Mouse (Mus musculus) gastrocnemius, postnatal 4 days (tissue): ENCODE data around the gene Zfp628. TPM values are rescaled to one million over a fixed set of nuclear protein-coding genes. Genes with fewer than 3 reads are reported as not detected.
"Not testable (repeated sequence)": the region's sequence is repeated elsewhere in the genome, so short reads cannot be mapped to it uniquely, and the experiment has no call there.

Source experiments
- DNase-seq, 2 experiments: peaks; one replicate each; pipeline ENCODE4 v3.0.0; 2021 to 2022; ENCODE audit warnings: low spot score in 2 of 2, mixed read lengths in 2 of 2
- long read RNA-seq, 2 experiments: library from polyadenylated mRNA; stranded (forward); transcript quantifications; one replicate each; pipeline ENCODE4 v2.0.0; 2021
- total RNA-seq, 2 experiments: library from RNA; stranded (reverse); gene quantifications; 2 replicates each; pipeline ENCODE4 v1.2.3; 2021

Gene Zfp628
- 10 to 100 TPM; 14.0 to 14.6 TPM for total RNA-seq
- long read RNA-seq, experiment 1, partial matches to known transcripts = 0 of 6 reads
- long read RNA-seq, experiment 1, other reads (novel, unspliced or antisense) = 5 of 6 reads
- long read RNA-seq, experiment 2, partial matches to known transcripts = 0 of 9 reads
- long read RNA-seq, experiment 2, other reads (novel, unspliced or antisense) = 6 of 9 reads

DNA sequence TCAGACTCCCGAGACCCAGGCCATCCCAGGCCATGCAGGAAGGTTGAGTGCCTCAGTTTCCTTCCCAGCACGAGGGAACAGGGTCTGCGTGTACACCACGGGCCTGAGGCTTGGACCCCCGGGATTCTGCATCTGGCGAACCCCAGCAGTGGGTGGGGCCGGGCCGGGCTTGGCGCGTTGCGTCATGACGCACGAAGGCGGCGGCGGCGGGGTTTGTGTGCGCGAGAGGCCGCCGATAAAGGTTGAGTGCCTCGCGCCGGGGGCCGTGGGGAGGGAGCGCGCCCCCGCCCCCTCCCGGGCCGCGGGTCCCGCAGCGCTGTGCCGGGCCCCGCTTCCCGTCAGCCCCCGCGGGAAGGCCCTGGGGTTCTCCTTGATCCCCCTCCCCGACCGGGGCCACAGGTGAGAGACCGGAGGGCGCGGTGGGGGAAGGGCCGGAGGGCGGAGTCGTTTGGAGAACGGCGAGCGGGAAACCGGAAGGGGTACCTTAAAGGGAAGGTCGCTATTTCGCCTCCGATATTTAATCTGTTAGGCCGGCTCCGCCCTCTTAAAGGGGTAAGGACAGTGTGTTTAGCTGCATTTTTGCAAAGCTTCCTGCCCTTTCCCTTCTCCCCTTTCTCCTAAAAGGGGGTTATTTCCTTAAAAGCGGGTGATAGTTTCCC is at the start of gene Zfp628:
Gene Zfp628 (plus strand): TSS at position 211 of the 659 bp plus-strand sequence.
- peak; percentile 89 to 94 for DNase-seq

GRCm38 (mm10) chr7:4865579-4866493 is 49.2 kb upstream of the Zfp628 start:
- peak; percentile 88 to 95 for DNase-seq

GRCm38 (mm10) chr7:4866631-4867180 is 48.3 kb upstream of the Zfp628 start:
- DNase-seq = no peak

DNA sequence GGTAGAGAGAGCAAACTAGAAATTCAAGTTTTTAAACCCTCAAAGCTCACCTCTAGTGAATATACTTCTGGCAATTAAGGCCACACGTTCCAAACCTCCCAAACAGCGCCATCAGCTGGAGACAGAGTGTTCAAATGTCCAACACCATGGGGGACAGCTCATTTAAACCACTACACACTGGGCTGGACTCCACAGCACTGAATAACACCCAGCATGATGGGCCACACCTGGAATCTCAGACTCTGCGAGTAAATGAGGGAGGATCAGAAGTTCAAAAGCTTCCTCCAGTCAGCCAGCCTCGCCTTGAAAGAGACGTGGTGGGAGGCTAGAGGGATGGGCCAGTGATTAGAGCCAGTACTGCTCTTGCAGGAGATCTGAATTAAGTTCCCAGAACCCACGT is 44.9 kb upstream of the Zfp628 start, which contains the start of gene Isoc2b:
Gene Isoc2b (minus strand): TSS at position 126 of the 400 bp plus-strand sequence.
- no peak for DNase-seq

GRCm38 (mm10) chr7:4876753-4877221 is 38.2 kb upstream of the Zfp628 start, which contains the start of gene Isoc2a:
TSS of gene Isoc2a (plus strand) at chr7:4877153.
- peak; percentile 70 to 83 for DNase-seq

DNA sequence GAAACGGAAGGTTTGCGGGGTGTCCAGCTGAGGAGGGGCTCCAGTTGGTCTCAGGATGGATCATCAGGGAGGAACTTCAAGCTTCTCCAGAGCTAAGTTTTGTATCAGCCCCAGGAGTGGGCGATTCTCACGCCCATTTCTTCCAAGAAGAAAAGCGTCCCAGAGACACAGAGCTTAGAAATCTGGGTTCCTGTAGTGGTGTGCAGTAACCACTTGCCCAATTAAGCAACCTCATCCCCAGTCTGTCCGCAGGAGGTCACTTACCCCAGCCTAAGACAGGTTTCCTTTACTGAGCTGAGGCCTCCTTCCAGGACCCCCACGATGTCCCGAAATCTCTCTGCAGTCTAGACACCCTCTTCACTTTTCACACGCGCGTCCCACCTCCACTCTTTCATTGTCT is 37.8 kb upstream of the Zfp628 start:
- no peak for DNase-seq

GRCm38 (mm10) chr7:4878186-4878585 is 36.8 kb upstream of the Zfp628 start:
- DNase-seq = no peak

GRCm38 (mm10) chr7:4879036-4879435 is 36.0 kb upstream of the Zfp628 start:
- DNase-seq = not testable (repeated sequence)

DNA sequence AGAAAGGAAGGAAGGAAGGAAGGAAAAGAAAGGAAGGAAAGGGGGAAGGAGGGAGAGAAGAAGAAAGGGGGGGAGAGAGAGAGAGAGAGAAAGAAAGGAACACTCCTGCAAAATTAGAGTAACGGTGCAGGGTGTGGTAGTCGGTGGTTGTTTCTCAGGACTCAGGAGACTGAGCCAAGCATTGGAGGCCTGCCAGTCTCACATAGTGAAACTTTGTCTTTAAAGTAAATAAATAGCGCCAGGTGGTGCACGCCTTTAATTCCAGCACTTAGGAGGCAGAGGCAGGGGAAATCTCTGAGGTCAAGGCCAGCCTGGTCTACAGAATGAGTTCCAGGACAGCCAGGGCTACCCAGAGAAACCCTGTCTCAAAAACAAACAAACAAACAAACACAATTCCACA is 28.3 kb upstream of the Zfp628 start:
- DNase-seq = no peak

GRCm38 (mm10) chr7:4895186-4895585 is 19.8 kb upstream of the Zfp628 start:
- DNase-seq = no peak

DNA sequence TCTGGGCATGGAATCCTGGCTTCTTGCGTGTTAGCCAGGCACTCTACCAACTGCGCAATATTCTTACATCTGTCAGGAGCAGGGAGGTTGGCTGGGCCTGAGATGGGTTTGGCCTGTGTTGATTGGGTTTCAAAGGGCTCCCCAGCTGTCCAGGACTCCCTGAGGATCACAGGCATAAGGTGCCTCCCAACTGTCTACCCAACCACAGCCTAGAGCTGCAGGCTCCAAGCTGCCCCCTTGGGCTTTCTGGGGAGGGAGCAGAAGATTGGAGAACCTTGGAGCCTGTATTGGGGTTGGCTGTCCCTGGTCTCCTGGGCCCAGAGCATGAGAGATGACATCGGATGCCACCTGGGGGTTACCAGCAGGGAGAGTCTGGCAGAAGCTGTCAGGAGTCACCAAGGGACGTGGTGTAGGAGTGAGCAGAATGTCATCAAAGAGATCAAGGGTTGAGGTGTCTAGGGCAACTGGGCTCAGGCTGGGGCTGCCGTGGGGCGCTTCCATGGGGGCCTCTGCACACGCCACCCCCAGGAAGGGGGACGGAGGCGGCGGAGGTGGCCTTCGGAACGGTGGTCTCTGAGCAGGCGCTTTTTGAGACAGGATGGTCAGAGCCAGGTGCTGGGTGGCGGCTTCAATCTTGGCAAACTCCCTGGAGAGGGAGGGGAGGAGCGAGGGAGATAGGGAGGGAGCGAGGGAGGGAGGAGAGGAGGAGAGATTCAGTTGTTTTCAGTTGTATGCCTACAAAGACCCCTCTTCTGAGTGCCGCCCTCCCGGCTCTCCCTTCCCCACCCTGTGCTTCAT is 16.0 kb upstream of the Zfp628 start:
- DNase-seq = peak in 1 of 2 experiments; percentile 15

DNA sequence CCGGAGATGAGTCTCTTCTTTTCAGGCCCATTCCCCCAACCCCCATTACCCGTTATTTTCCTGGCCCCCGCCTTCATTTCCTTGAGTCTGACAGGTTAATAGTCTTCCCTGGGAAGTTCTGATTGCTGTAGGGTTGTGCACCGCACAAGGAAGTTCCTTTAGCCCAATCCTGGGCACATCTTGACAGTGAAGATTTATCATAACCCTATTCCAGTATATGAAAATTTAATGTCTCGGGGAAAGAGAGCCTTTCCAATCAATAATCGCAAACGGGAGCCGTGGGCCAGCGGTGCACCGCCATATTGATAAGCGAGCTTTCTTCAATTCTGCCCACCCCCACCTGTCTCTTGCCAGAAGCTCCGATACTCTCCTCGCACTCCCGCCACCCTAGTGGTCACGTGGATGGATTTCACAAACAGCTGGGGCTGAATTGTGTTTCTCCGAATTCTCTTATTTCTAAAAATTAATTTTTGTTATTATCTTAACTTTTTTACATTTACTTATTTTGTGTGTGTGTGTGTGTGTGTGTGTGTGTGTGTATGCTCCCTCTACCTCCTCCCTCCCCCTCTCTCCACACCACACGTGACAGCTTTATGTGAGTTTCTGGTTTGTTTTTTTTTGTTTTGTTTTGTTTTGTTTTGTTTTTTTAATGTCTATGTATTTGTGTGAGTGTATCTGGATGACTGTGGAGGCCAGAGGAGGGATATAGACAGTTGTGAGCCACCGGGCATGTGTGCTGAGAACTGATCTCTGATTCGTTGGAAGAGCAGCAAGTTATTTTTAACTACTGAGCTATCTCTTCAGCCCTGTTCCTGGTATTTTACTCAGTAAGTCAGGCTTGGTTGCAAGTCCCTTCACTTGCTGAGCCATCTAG is 15.1 kb upstream of the Zfp628 start:
- DNase-seq = peak in 1 of 2 experiments; percentile 40

DNA sequence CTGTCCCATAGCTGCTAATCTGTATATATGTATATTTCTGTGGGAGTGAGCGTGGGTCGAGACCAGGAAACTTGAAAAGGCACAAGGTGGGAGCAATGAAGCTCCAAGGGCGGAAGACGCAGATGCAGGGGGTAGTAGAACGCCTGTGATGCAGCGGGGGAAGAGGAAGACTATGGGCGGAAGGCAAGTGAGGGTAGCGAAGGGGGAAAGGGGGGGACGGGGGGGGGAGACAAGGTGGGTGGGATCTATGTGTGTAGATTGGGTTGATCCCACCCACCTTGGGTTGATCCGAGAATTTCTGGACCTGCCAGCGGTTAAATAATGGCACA is 14.5 kb upstream of the Zfp628 start:
- DNase-seq = no peak

DNA sequence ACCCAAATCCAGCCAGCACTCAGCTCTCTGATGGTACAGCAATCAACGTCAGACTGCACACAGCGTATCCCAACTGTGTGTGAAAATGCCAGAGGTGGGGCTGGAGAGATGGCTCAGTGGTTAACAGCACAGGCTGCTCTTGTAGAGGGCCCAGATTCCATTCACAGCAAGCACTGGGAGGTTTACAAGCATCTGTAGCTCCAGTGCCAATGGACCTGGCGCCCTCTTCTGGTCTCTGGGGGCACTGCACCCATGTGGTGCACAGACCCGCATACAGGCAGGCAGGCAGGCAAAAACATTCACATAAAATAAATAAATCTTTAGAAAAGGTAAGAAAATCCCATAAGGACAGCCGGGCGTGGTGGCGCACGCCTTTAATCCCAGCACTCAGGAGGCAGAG is 13.8 kb upstream of the Zfp628 start:
- no peak for DNase-seq

DNA sequence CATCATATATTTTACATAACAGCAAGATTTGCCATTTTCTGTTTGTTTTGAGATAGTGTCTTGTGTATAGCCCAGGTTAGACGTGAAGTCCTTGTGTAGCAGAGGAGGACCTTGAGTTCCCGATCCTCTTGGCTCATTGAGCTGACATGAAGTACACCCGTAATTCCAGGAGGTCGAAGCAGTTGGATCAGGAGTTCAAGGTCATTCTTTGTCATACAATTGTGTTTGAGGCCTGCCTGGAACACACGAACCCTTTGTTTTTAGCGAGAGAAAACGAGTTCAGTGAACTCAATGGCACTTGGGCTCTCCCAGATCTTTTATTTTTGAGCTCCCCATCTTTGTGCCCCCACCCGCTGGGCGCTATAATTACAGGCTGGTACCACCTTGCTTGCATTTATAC is 12.6 kb upstream of the Zfp628 start:
- DNase-seq = no peak

- peak in 1 of 2 experiments; percentile 9 for DNase-seq
These were observed 8.5 kb upstream of the Zfp628 start, which contains the start of gene Gm36210 for GRCm38 (mm10) chr7:4906466-4906950. TSS of gene Gm36210 (minus strand) at chr7:4906516.

DNA sequence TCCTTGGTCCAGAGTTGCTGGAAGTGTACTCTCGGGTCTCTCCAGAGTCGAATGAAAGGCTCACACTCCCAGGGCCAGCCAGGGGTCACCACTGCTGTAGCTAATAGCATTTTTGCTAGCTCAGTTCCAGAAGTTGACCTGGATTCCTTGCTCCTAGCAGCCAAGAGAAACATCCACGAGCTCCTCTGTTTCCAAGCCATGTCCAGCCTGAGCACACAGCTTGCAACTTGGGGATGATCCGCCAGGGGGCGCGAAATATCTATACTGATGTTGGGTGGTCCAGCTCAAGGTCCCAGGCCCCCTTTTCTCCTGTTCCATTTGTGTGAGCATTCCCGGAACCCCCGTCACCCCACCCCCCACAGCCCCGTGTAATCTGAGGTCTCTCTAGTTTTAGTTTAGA is 3.5 kb upstream of the Zfp628 start:
- peak; percentile 67 to 76 for DNase-seq

DNA sequence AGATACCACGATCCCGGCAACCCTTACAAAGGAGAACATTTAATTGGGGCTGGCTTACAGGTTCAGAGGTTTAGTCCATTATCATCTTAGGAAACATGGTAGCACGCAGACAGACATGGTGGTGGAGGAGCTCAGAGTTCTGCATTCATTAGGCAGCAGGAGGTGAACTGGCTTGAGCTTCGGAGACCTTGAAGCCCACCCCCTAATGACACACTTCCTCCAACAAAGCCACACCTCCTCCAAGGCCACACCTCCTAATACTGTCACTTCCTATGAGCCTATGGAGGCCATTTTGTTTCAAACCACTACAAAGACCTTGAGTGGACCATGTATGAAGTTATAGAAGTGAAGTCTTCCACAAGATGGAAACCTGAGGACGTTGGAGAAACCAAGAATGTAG is 2.8 kb upstream of the Zfp628 start:
- DNase-seq = no peak

DNA sequence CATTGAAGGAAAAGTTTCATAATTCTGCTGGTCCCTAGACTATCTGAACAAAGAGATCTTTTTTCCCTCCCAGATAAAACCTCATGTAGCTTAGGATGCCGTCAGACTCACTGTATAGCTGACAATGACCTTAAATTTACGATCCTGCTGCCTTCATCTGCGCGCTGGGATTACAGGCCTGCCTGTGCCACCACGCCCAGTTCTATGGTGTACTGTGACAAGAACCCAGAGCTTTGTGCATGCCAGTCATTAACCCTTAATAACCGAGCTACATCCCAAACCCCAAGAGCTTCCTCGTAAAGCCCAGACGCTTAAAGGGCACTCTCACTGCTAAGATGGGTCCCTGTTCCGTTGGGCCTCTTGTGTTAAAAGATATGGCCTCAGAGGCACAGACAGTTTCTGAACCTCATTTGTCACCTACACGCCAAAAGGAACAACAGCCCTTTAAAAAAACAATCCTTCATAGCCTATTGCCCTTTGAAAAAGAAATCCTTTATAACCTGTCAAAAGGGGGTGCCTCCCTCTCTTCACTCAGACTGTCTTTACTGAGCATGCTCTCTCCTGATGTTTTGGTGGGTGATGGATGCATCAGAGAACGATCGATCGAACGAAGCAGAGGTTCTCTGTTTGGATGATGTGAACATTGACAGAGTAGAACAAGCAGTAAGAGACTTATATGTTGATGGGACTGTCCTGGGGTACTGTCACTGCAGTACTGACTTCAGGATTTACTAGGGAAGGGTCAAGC is 826 bp downstream of the Zfp628 start:
- no peak for DNase-seq
